Mouse (Mus musculus): ENCODE data around the gene Josd2.
A peak's percentile ranks its signal among the peaks of the same experiment; 100 is the strongest.

DNA sequence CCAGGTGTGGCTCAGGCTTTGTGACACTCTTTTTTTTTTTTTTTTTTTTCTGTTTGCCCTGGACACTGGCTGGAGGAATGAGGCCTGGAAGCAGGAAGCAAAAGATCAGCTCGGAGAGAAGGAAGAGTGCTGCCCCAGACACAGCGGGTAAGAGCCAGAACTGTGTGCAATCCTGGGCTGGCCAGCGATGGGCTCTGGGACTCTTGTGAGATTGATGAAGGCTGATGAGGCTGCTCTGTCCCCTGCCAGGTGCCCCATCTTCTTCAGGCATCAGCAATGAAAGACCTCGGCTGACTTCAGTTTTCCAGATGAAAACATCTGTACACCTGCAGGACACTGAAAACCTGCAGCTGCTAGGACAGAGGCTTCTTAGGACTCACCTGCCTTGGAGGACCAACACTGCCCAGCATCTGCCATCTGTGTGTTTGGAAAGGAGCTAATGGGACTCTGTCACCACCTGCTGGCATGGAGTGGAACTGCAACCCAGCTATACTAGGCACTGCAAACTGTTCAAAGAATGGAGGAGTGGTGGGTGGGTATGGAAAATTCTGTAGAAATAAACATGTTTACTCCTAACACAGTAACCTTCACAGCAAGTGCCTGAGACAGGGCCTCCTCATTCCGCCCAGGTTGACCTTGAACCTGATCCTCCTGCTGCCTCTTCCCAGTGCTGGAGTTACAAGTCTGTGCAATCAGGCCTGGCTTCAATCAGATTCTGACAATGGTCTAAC is 17.2 kb downstream of the Josd2 start:
- TF ChIP-seq POLR2A (IDR thresholded peaks at IDR 0.05; ENCODE audit: low read depth, low read length) = no peak
- TF ChIP-seq CTCF (IDR thresholded peaks at IDR 0.05; ENCODE audit: extremely low read depth, insufficient read depth, insufficient read length, insufficient replicate concordance) = peak; percentile 89; the same call in 1 of the 2 replicates

All from spleen, adult 2 months (tissue).